Comparison of ENCODE assay signal across 11 mouse cellular contexts in genomic region chr11:61562421-61562820, GRCm38 (mm10). TPM values are rescaled to one million over a fixed set of nuclear protein-coding genes. Genes with fewer than 3 reads are reported as not detected.
A peak's percentile ranks its signal among the peaks of the same experiment; 100 is the strongest.
DNase-seq lines count a peak whose midpoint lies in the region; ATAC-seq and TF ChIP-seq lines count a peak whose summit lies in the region.
"Had no signal": no experiment of that assay in that cellular context is flagged by ENCODE, and none has a peak within 500 bp of the region (broad histone marks: within the 10 kb centered on the region; RNA-seq: fewer than 3 reads in every experiment).

No protein-coding gene starts in this region.

- H3K9ac ChIP-seq in stomach, postnatal 0 days (ENCODE audit: low read length): no peak overlapping the region
- H3K9ac ChIP-seq: liver, embryonic 13.5 days had no signal

- no peak for ATAC-seq in stomach, postnatal 0 days (ENCODE audit: low FRiP score, low TSS enrichment)
- ATAC-seq in frontal cortex, adult (ENCODE audit: low TSS enrichment): no peak

- H3K27me3 ChIP-seq in stomach, postnatal 0 days (ENCODE audit: control insufficient read depth, insufficient read depth, low read length): no peaks in the 10 kb centered on the region

- H3K27ac ChIP-seq in stomach, postnatal 0 days (replicated peaks): peak overlapping the region; percentile 18; the same call in 1 of the 2 replicates
- H3K27ac ChIP-seq: liver, embryonic 13.5 days had no signal

- H3K4me3 ChIP-seq in stomach, postnatal 0 days (ENCODE audit: low read depth, low read length): no peak overlapping the region
- H3K4me3 ChIP-seq: liver, embryonic 13.5 days had no signal

- no peak for TF ChIP-seq CTCF in stomach, postnatal 0 days (IDR thresholded peaks at IDR 0.05; ENCODE audit: low read depth)

- TF ChIP-seq EP300 in stomach, postnatal 0 days (optimal IDR thresholded peaks at IDR 0.05): no peak

- H3K4me2 ChIP-seq in stomach, postnatal 0 days (replicated peaks; ENCODE audit: low read depth): no peak overlapping the region
- H3K4me2 ChIP-seq: liver, embryonic 13.5 days had no signal

- intact Hi-C loops in heart, postnatal 14 days (cut with DNase I): no loop called here
- intact Hi-C loops in left cerebral cortex, postnatal 36 days (cut with DNase I): no loop called here

- peak; percentile 62 for DNase-seq in heart, adult 8-10 months (ENCODE audit: low spot score)
- DNase-seq in heart, postnatal 14 days: no peak
- DNase-seq in urinary bladder, postnatal 14 days (ENCODE audit: low spot score): peak; percentile 53
- DNase-seq in urinary bladder, postnatal 10 days (ENCODE audit: low spot score): no peak
- DNase-seq in cerebellum, adult 8-10 months: peak; percentile 62
- DNase-seq in stomach, postnatal 0 days (ENCODE audit: low spot score): no peak
- no peak for DNase-seq in left cerebral cortex, postnatal 36 days (ENCODE audit: low spot score in 2 of 2)
- DNase-seq: adrenal gland, adult 8-10 months; layer of hippocampus, adult 9-11 months; liver, embryonic 13.5 days had no signal

- no peaks in the 10 kb centered on the region for H3K4me1 ChIP-seq in stomach, postnatal 0 days (replicated peaks; ENCODE audit: control insufficient read depth, insufficient read depth)

- 48% methylated on average over 5 of the region's 5 CpGs for WGBS in stomach, postnatal 0 days

- H3K36me3 ChIP-seq in stomach, postnatal 0 days (ENCODE audit: control insufficient read depth, insufficient read depth, low read length): no peaks in the 10 kb centered on the region
- H3K36me3 ChIP-seq: liver, embryonic 13.5 days had no signal

- no peaks in the 10 kb centered on the region for H3K9me3 ChIP-seq in stomach, postnatal 0 days (ENCODE audit: control insufficient read depth, low read length)
- H3K9me3 ChIP-seq: liver, embryonic 13.5 days had no signal

RNA-seq across cellular contexts. Expression of gene Epn2, which starts 17.1 kb away (rescaled TPM):
- 10 to 100 TPM; 21.1 to 28.0 (median 23.5) TPM for total RNA-seq in heart, adult 8-10 months (2022)
- total RNA-seq in heart, postnatal 14 days (2021): 10 to 100 TPM; 23.4 to 29.8 TPM
- polyA plus RNA-seq in stomach, postnatal 0 days (2015; fragmentation: Nextera tagmentation; extraction: Ambion mirVana): 15.8 and 17.8 TPM in 2 replicates
- total RNA-seq in left cerebral cortex, postnatal 36 days (2021): 100 to 1,000 TPM; 111 to 126 TPM

RNA-seq across cellular contexts. Expression of gene B9d1, which starts 57.5 kb away (rescaled TPM):
- 10 to 100 TPM in 1 of 4 experiments, 1 to 10 TPM in 3; 7.9 to 11.2 (median 8.3) TPM for total RNA-seq in heart, adult 8-10 months (2022)
- 10 to 100 TPM in 1 of 2 experiments, 1 to 10 TPM in 1; 9.4 to 11.1 TPM for total RNA-seq in heart, postnatal 14 days (2021)
- 11.3 and 11.9 TPM in 2 replicates for polyA plus RNA-seq in stomach, postnatal 0 days (2015; fragmentation: Nextera tagmentation; extraction: Ambion mirVana)
- total RNA-seq in left cerebral cortex, postnatal 36 days (2021): 10 to 100 TPM; 40.3 to 44.4 TPM

Comparison
In these comparisons a context has a peak if more than half of its experiments do, and no peak if none do; other contexts are left out.
1. DNase-seq: peak in heart, adult 8-10 months (single experiment), urinary bladder, postnatal 14 days (single experiment) and cerebellum, adult 8-10 months (single experiment); none in heart, postnatal 14 days (0 of 2), urinary bladder, postnatal 10 days (single experiment), stomach, postnatal 0 days (single experiment) and left cerebral cortex, postnatal 36 days (0 of 2).